Mouse (Mus musculus) cerebellum, postnatal 4 days (tissue): ENCODE measurements around the gene Med12l.

Experiments
- DNase-seq, 2 experiments: peaks; one replicate each; pipeline ENCODE4 v3.0.0; 2022; ENCODE audit warnings: low spot score in 2 of 2, mixed read lengths in 1 of 2

Gene Med12l

DNA sequence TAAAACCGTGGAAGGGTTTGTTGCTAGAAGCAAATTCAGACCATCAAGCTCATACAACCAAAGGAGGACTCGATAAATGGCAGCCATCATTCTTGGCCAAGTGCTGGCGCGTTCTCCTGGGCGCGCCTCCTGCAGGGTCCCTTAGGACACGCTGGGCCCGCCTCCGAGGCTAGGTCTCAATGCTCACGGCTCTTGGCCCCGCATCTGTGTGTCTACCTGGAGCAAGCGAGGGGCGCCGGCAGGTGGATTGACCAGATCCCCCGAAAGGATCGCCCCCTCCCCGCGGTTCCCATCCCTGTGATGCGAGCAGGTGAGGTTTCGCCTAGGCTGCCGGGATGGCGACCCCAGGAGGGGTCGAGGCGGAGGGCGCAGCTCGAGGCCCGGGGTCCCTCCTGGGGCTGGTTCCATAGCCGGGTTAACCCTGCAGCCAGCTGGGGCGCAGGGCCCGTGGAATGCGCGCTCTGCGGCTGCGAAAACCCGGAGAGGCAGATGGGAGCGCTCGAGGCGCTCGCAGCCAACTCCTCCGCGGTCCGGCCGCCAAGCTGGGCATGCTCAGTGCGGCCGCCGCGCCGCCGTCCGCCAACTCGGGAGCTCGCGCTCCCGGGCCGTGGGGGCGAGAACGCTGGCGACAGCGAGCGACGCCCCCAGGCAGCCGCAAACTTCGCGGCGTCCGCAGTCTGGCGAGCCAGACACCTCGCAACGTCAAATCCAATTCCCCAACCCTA is at the start of gene Med12l:
Gene Med12l, plus strand, starts transcription at position 555 of the 725 bp plus-strand sequence.
- peak; percentile 61 to 78 for DNase-seq

DNA sequence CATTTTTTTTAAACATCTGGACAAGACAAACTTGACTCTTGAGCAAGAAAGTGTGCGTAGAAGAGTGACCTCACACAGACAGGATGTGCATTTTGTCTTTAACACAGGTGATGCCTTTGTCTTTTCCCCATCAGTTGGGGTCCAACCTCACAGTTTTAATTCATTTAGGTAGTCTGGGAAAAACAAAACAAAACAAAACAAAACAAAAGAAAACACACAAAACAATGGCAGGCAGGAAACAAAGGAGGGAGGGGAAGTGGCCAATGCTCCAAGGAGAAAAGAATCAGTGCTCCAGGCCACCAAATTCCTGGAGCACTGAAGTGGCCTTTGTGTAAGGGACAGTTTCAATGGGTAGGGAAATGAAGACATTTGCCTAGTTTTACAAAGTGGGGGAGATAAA is 44.5 kb upstream of the Med12l start:
- DNase-seq, result no peak

DNA sequence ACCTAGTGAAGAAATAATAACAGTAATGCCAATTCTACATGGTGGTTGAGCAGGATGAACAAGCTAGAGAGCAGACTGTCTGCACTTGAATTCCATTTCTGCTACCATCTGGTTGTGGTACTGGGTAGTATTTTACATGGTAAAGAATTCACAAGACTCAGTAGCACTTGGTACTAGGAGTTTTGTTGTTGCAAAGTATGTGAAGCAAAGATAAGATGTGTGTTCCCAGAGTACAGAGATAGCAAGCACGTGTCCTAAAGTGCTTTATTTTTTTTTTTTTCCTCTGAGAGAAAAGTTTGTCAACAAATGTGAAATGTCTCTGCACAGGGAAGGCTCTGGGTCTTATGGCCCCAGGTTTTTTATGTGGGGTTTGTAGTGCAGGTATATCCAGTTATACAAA is 28.2 kb upstream of the Med12l start:
- no peak for DNase-seq

DNA sequence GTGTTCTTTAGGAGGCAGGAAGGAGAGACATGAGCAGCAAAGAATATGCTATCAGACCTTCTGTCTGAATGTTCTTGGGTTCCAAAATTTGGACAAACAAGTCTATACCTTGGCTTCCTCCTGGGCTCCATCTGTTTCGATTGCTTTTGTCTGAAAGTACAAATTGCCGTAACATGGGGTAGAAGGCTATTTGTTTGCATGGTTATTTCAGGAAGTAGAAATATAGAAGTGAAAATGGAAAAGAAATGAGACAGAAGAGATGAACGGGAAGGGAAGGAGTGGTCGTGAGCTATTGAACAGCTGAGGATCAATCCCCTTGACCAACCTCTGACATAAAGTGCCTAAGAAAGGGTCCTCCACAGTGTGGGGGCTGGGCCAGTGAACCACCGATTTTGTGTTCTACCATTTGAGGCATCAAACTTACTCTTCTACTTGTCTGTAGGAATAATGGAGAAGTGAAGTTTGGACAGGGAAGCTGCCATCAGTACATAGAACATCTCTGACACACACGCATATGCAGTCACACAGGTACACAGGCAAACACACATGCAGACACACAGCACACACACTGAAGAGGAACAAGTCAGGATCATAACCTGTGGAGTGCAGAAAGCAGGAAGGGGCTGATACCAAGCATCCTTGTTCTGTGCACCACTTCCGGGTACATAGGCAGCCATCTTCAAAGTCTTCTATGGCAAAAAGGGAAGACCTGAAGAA is 27.6 kb upstream of the Med12l start:
- no peak for DNase-seq

DNA sequence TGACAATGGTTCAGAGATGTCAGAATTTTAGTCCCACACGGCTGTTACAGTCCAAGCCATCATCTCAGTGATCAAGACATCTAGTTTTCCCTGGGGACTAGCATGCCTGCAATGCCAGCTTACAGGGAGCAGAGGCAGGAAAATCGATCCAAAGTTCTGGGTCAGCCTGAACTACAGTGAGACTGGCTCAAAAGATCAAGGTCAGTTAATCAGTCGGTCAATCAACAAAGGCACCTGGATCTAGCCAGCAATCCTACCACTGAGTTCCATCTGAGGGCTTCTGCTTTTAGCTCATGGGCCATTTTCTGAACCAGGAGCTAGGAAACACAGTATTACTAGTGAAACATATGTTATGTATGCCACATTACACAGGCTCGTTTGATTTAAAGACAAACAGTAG is 25.0 kb upstream of the Med12l start:
- DNase-seq, result no peak

DNA sequence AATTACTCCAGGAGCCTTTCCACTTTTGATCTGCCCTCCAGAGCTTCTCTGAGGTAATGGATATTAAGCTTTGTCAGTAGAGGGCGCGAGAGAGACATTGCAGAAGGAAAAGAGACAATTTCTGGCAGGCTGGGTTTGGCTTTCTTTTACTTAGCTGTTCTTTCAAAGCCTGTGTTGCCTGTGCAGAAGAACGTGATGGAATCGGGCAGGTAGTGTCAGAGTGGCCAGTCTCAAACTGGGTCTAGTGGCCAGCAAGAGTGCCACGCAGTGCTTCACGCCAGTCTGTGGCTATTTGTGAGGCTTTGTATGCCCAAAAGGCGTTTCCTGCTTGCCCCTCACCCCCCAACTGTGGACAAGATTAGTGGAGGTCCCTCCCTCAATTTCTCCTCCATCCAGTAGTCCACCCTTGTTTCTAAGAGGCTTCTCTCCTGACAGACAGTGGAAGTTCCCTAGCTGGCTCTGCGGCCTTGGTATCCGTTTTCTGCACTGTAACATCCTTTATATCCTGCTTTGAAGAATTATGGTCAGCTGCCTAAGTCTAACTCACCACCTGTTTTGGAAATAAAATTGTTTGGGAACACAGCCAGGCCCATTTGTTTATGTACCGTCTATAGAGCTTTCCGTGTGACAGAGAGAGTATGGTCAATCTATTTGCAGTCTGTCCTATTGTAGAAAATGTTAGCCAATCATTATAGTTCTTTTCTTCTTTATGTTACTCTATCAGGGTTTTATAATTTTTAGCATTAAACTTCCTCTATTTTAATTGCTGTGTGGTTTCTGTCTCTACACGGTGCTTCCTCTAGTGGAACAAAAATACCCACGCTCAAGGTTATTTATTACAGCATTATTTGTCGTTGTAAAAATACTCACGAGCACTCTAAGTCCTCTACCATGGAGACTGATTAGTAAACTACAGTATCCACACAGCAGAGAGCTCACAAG is 22.5 kb upstream of the Med12l start:
- DNase-seq, result peak in 1 of 2 experiments; percentile 65

DNA sequence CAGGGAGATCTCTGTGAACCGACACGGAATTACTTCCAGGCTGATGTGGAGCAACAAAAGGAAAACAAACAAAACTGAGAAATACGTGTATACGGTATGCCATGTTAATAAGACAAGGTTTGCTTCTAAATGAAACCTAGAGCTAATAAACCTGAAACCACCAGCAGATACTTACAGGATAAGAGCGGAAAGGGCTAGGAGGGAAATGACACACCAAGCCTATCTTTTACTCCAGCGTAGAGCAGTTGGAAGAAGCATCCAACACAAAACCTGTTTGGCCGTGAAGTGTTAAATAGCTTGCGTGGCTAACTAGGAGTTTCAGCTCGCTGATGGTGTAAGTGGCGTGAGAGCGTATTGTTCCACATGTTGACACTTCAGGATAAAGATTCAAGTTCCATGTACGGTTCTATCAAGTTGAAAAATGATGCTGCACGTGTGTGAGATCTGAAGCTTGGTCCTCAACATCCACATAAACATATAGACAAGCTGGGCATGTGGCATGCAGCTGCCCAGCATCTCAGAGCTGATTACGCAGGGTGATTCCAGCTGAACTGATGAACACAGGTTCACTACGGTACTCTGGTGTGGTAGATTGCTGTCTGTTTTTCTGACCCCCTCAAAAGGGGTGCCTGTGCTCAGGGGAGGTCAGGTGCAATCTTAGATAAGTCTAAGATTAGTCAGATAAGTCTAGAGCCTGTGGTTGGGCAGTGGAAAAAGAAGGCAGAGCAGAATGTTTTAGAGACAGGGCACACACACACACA is 21.6 kb upstream of the Med12l start:
- no peak for DNase-seq

DNA sequence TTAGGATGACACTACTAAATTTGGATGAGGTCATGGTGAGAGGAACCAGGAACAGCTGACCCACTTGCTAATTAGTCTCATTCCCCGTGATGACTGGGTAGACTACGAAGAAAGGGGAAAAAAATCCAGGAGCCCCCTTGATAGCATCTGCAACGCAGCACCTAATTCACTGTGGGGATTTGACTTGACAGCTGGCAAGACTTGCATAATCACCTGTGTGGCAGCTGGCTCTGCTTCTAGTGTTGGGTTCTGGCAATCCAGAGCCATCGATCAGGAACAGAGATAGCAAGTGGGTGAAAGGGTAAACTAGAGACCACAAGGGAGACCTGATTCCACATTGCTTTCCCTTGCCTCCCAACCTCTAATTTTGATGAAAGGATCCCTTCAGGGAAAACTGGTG is 19.8 kb upstream of the Med12l start:
- DNase-seq, result no peak

DNA sequence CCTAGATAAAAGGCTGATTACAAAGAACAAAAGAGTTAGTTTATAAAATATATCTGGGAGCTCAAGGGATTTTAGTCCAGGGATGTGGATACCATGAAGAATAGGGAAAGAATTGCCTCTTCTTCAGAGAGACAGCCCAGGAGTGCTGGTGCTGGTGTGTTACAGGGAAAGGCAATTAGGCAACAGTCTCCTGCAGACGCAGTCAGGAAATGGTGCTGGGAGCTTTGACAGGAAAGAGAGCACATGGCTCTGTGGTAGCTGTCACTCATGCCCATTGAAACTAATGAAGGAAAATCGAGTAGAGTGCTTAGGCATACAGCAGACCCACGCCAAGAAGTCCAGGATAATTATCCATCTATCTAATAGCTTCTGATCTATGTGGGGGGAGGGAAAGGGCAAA is 16.3 kb upstream of the Med12l start:
- no peak for DNase-seq

DNA sequence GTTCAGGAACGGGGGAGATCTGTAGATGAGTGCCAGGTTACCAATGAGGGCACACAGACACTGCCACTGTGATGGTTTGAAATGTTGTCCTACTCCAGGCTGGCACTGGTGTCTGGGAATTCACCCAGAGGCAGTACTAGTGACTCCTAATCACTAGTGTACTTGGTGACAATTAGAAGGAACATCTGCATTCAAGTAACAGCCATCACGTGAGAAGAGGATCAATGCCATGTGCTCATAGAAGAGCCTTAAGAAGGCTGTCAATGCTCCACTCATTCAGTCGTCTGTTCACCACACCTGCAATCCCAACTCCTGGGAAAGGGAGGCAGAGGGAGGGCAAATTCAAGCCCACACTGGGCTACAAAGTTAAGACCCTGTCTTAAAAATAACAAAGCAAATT is 15.1 kb upstream of the Med12l start:
- no peak for DNase-seq

DNA sequence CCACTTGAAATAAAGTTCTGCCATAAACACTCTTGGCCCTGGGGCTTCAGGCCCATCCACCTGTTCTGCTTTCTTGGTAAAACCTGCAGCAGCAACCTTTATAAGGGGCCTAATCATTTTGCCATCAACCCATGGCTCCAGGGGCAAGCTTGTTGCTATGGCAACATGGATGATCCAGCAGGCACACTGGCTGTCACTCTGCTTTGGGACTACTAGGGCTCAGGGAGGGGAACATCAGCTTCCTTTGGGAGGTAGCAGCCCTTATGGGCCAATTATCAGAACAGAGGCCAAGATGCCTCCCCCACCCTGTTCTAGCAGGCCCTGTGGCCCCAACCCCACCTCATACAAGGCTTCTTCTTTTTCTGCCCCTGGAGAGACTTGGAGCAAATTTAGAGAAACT is 13.5 kb upstream of the Med12l start:
- DNase-seq, result no peak

DNA sequence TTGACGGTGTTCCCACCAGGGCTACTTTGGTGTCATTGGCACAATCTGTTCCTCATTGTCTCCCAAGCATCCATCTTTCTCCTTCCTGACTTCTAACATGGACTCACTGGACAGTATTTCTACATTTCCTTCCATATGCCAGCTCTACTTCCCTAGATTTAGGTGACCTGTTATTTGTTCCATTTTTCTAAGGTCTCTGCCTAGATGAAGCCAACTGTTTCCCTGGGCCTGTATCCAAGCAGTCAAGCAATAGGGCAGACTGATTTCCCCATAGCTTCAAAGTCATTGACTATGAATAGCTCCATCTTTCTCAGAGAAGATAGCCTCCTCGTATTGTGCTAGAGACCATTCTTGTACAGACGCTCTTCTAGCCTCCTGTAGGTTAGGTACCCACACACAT is 12.0 kb upstream of the Med12l start:
- DNase-seq, result no peak

DNA sequence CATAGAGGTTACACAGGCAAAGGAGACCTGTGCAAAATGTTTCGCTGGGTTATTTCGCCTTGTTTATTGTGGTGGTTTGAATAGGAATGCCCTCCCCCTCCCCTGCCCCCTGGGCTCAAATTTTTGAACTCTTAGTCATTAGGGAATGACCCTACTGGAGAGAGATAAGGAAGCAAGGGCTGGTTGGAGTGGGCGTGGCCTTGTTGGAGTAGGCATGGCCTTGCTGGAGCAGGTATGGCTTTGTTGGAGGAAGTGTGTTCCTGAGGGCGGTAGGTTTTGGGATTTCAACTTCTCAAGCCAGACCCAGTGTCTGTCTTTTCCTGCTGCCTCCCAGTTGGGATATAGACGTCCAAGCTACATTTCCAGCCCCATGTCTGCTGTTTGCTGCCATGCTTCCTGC is 1.9 kb upstream of the Med12l start:
- no peak for DNase-seq

DNA sequence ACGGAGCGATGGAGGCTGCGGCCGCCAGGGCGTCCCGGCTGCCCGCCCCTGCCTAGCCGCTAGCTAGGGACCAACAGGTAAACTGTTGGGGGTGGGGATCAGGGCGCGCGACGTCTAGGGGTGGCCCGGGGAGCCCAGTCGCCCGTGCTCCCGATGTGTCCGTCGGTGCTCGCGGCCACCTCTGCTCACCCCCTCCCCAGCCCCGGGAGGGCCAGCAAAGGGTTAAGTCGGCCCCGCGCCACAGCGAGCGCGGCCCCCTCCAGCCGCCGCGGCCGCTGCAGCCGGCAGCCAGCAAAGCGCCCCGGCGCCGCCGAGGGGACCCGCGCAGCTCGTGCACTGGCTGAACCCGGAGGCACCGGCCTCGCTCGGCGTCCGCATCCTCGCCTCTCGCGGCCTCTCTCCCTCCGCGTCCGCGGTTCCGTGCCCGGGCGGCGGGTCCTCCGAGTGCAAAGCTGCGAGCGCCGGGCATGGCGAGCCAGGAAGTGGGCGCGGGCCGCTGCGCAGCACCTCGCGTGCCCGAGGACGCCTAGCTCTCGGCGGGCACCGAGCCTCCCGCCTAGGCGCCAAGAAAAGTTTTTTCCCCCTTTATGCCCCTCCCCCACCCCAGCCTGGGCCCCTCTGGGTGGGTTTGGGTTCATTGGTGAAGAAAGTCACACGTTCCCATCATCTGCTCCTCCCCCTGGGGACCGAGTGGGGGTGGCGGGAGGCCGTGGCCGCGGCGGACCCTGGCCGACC is 538 bp downstream of the Med12l start:
- peak; percentile 43 to 74 for DNase-seq

DNA sequence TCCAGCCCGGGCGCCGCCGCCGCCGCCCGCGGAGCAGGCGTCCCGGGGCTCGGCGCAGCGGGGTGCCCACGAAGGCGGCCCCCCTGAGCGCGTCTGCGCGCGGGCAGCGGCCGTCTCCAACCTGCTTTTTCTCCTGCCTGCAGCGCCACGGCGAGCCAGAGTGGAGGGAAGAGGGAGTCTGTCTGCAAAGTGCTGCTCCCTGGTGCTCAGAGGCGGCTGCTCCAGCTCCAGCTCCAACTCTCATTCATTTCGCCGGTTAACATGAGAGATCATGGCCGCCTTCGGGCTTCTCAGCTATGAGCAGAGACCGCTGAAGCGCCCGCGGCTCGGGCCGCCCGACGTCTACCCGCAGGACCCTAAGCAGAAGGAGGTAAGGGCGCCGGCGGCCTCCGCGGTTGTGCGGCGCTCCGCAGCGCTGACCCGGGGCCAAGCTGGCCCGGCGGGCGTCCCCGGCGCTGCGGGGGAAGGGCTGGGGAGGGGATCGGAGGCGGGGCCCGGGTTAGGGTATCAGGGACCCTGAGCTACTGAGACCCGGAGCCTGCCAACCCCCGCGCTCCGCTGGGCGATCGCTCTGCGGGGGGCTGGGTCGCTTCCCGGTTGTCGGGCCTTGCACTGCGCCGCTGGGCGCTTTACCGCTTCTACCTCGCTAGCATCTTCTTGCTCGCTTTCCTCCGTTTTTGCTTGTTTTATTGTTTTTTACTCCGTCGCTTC is 1.3 kb downstream of the Med12l start:
- peak in 1 of 2 experiments; percentile 62 for DNase-seq

DNA sequence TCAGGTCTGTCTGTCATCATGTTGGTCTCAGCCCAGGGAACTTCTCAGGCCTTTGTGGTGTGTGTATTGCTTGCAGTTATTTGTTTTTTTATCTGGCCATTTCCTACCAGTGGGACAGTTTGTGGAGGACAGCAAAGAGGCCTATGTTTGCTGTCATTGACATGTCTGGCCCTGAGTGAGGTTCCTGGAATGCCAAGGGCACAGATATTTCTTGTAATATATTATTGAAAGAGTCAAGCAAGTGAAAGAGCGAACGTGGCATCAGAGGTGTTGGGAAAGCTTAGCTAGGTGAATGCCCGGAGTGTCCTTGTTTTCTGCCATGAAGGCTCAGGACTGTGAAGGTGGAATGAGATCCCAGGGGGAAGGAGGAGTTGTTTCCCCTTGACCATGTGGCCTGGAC is 4.7 kb downstream of the Med12l start:
- no peak for DNase-seq

DNA sequence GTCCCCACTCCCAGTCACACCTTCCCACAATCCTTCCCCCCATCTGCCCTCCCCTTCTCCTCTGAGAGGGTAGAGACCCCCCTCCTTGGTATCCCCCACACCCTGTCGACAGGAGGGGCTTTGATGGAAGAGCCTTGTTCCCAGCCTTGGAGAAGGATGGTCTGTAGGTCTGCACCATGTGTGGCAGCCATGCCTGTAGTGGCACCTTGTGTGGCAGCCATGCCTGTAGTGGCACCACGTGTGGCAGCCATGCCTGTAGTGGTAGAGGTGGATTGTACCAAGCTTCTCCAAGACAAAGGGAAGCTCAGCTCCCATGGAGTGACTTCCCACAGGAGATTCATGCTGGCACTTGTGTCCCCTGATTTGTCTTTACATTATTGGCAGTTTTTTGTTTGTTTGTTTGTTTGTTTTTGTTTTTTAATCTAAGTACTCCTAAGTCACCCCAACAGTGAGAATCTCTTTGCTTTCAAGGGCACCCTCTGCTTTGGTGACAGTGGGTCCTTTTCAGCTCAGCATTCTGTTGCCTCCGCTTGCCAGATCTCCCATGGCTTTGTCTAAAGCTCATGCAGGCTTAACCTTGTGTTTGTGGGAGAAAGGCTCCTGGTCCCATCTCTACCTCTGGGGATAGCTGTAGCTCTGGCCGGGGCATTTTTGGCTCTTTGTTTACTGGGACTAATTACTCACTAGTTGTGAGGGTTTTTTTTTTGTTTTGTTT is 10.2 kb downstream of the Med12l start:
- DNase-seq, result no peak

DNA sequence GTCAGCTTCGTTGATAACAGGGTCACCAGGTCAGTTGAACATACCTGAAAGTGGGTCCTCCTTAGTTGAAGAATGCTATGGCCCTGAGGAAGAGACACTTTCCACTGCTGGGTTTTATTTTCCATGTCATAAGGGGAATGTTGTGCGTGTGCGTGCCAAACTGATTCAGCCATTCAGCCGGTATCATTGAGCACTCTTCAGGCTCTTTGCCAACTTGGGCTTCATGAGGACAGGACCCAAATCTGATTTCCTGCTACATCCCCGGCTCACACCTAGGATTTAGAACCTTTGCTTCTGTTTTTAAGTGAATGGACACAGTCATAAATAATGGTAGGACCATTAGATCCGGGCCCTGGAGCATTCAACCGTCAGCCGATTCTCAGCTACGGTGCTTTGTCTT is 10.9 kb downstream of the Med12l start:
- no peak for DNase-seq

DNA sequence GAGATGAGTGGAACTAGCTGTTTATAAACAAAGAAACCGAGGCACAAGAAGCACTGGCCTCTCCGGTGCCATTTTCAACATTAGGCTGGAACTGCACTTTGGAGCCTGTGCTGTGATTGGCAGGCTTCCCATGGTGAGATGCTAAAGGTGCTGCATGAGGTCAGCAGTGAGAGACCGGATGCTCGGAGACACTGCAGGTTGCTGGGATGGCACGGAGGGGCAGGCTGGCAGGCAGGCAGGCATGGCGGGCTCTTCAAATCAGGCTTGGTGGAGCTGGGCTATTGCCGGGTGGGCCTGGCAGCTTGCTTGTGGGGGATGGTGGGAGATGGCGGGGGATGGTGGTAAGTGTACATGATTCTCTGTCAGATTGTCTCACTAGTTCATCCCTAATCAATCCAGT is 15.6 kb downstream of the Med12l start:
- peak in 1 of 2 experiments; percentile 30 for DNase-seq

DNA sequence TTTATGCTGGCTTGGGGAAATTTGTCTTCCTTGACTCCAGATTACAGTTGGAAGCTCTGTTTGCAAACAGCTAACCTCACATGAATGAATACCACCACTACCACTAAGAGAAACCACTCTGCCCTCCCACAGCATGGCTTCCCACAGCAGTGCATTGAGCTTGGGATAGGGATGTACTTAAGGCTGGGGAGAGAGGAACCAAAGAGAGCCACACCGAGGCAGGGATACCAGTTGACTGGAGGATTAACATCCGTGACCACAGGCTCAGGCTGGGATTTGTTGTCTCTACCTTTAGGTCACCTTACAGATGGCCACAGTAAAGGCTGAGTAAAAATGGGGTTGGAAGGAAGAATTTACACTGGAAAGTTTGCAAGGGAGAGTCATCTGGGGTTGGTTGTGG is 16.6 kb downstream of the Med12l start:
- DNase-seq, result no peak
